Mouse (Mus musculus): ENCODE measurements around the gene Frmpd3. TPM values are rescaled to one million over a fixed set of nuclear protein-coding genes. Genes with fewer than 3 reads are reported as not detected.

The Frmpd3 gene
- polyA plus RNA-seq, 1 experiment from 2014 or later = 0.15 TPM

DNA sequence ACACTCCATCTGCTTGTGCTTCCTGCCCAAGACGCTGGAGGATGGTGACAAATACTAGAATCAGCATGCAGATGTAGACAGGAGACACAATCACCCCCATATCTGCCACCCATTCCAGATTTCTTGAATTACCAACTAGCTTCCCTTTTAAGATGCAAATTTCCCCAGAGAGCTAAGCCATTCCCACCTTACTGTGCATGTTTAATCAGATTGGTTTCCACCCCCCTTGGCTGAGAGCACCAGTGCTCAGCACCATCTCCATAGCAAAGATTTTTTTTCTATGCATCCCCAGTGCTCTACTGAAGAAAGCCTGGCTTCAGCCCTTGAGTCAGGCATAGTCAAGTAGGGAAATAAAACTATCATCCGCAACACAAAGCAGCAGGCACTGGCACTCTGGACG lies 57.9 kb downstream of the Frmpd3 start:
- ATAC-seq (replicated peaks; ENCODE audit: low FRiP score) = no peak
- H3K4me3 ChIP-seq (ENCODE audit: low read depth, low read length) = no peak overlapping the region
- WGBS = 37% methylated on average over 3 of the region's 3 CpGs

DNA sequence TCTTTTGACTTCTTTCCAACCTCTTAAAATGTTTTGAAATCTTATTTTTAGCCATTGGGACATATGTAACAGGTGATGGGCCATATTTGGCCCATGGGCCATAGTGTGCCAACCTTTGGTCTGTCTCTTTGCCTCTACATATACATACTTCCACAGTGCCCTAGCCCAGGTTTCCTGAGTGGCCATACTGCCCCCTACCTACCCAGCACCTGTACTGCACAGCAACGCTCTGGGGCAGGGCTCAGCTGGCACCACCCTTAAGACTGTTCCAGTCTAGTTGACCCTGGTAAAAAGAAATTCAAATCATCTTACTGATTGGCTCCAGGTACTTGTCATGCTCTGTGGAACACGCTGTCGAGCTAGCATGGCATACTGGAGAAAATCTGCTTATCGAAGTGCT lies 60.8 kb downstream of the Frmpd3 start:
- WGBS = 56% methylated on average over 4 of the region's 4 CpGs
- Histone ChIP-seq H3K4me3 (ENCODE audit: low read depth, low read length) (no peak overlapping the region), H3K9ac (ENCODE audit: low read depth, low read length) (no peak overlapping the region), H3K27me3 (replicated peaks; ENCODE audit: control insufficient read depth, insufficient read depth, low read length) (peaks cover 15% of the 10 kb centered on the region; the same call in 1 of the 2 replicates), H3K27ac (ENCODE audit: low read depth, low read length) (no peak overlapping the region), H3K9me3 (ENCODE audit: control insufficient read depth, low read length) (no peaks in the 10 kb centered on the region), H3K4me1 (replicated peaks; ENCODE audit: control insufficient read depth, insufficient read depth, low read length) (no peaks in the 10 kb centered on the region), H3K4me2 (no peak overlapping the region), H3K36me3 (ENCODE audit: control insufficient read depth, insufficient read depth, low read length) (no peaks in the 10 kb centered on the region)
- ATAC-seq (replicated peaks; ENCODE audit: low FRiP score) = no peak
- DNase-seq (ENCODE audit: low spot score) = no peak

More for the DNA sequence above, 57.9 kb downstream of the Frmpd3 start:
- Histone ChIP-seq H3K36me3 (ENCODE audit: control insufficient read depth, insufficient read depth, low read length) (no peaks in the 10 kb centered on the region), H3K9me3 (ENCODE audit: control insufficient read depth, low read length) (no peaks in the 10 kb centered on the region), H3K27ac (ENCODE audit: low read depth, low read length) (no peak overlapping the region), H3K9ac (ENCODE audit: low read depth, low read length) (no peak overlapping the region), H3K4me2 (no peak overlapping the region), H3K4me1 (replicated peaks; ENCODE audit: control insufficient read depth, insufficient read depth, low read length) (no peaks in the 10 kb centered on the region), H3K27me3 (replicated peaks; ENCODE audit: control insufficient read depth, insufficient read depth, low read length) (peaks cover 8% of the 10 kb centered on the region; the same call in 1 of the 2 replicates)
- no peak for DNase-seq (ENCODE audit: low spot score)

DNA sequence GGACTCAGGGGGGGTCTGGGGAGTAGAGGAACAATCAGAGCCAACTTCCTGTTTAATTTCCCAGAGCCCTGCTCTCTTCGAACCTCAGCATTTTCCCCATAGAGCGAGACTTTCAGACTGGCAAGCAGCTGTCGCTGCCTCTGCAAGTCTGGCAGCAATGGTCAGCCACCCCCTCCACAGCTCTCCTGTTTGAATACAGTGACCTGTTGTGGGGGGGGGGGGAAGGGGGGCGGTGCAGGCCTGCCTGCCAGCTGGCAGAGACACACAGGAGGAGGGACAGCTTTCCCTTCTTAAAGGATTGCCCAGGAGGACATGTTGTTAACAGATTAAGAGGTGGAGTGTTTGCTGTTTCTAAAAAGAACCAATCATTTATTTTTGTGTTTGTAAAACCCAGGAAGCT lies 64.0 kb downstream of the Frmpd3 start:
- Histone ChIP-seq H3K9me3 (ENCODE audit: control insufficient read depth, low read length) (no peaks in the 10 kb centered on the region), H3K27ac (ENCODE audit: low read depth, low read length) (no peak overlapping the region), H3K4me2 (no peak overlapping the region), H3K4me3 (ENCODE audit: low read depth, low read length) (no peak overlapping the region), H3K9ac (ENCODE audit: low read depth, low read length) (no peak overlapping the region), H3K4me1 (replicated peaks; ENCODE audit: control insufficient read depth, insufficient read depth, low read length) (no peaks in the 10 kb centered on the region), H3K36me3 (ENCODE audit: control insufficient read depth, insufficient read depth, low read length) (no peaks in the 10 kb centered on the region), H3K27me3 (replicated peaks; ENCODE audit: control insufficient read depth, insufficient read depth, low read length) (peaks cover 15% of the 10 kb centered on the region; the same call in 1 of the 2 replicates)
- no peak for ATAC-seq (replicated peaks; ENCODE audit: low FRiP score)
- DNase-seq (ENCODE audit: low spot score) = no peak
- WGBS = 47% methylated on average over 3 of the region's 4 CpGs

DNA sequence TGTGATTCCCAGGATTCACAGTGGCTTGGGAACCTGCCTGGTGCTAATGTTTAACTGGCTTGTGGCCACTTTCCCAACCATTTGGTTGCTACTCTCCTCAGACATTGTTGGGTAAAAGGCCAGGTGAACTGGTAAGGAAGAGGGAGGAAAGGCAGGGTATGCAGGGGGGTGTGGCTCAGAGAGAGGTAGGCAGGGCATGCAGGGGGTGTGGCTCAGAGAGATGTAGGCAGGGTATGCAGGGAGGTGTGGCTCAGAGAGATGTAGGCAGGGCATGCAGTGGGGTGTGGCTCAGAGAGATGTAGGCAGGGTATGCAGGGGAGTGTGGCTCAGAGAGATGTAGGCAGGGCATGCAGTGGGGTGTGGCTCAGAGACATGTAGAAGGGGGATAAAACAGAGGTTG lies 64.4 kb downstream of the Frmpd3 start:
- DNase-seq (ENCODE audit: low spot score) = no peak
- H3K27ac ChIP-seq (ENCODE audit: low read depth, low read length) = no peak overlapping the region
- no peaks in the 10 kb centered on the region for H3K9me3 ChIP-seq (ENCODE audit: control insufficient read depth, low read length)
- peaks cover 15% of the 10 kb centered on the region; the same call in 1 of the 2 replicates for H3K27me3 ChIP-seq (replicated peaks; ENCODE audit: control insufficient read depth, insufficient read depth, low read length)
- peak; percentile 75; the same call in 1 of the 2 replicates for ATAC-seq (replicated peaks; ENCODE audit: low FRiP score)
- H3K4me2 ChIP-seq = no peak overlapping the region
- H3K9ac ChIP-seq (ENCODE audit: low read depth, low read length) = no peak overlapping the region
- no peaks in the 10 kb centered on the region for H3K36me3 ChIP-seq (ENCODE audit: control insufficient read depth, insufficient read depth, low read length)
- no peaks in the 10 kb centered on the region for H3K4me1 ChIP-seq (replicated peaks; ENCODE audit: control insufficient read depth, insufficient read depth, low read length)
- H3K4me3 ChIP-seq (ENCODE audit: low read depth, low read length) = no peak overlapping the region

DNA sequence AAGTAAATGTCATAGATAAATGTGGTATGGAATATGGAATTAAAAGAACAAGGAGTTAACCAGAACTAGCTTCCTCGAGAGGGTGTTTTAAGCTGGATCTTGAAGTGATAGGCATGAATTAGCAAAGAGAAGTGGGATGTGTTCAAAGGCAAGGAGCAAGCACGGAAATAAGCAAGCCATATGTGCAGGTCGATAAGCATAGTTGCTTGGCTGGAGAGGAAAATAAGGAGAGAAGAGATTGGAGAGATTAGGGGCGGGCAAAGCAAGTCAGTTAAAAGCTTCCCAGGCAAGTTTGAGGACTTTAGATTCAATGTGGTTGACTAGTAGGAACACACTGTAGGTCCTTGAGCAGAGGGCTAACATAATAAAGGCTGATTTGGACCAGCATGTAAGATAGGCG lies 65.5 kb downstream of the Frmpd3 start:
- no peak overlapping the region for H3K4me2 ChIP-seq
- DNase-seq (ENCODE audit: low spot score) = no peak
- H3K4me1 ChIP-seq (replicated peaks; ENCODE audit: control insufficient read depth, insufficient read depth, low read length) = no peaks in the 10 kb centered on the region
- H3K9me3 ChIP-seq (ENCODE audit: control insufficient read depth, low read length) = no peaks in the 10 kb centered on the region
- no peak overlapping the region for H3K4me3 ChIP-seq (ENCODE audit: low read depth, low read length)
- peaks cover 13% of the 10 kb centered on the region; the same call in 1 of the 2 replicates for H3K27me3 ChIP-seq (replicated peaks; ENCODE audit: control insufficient read depth, insufficient read depth, low read length)
- no peak overlapping the region for H3K9ac ChIP-seq (ENCODE audit: low read depth, low read length)
- WGBS = 59% methylated on average over 5 of the region's 5 CpGs
- H3K36me3 ChIP-seq (ENCODE audit: control insufficient read depth, insufficient read depth, low read length) = no peaks in the 10 kb centered on the region
- no peak overlapping the region for H3K27ac ChIP-seq (ENCODE audit: low read depth, low read length)
- ATAC-seq (replicated peaks; ENCODE audit: low FRiP score) = 0 out of 2 replicates have a peak, but pooled peaks have one; percentile 41

DNA sequence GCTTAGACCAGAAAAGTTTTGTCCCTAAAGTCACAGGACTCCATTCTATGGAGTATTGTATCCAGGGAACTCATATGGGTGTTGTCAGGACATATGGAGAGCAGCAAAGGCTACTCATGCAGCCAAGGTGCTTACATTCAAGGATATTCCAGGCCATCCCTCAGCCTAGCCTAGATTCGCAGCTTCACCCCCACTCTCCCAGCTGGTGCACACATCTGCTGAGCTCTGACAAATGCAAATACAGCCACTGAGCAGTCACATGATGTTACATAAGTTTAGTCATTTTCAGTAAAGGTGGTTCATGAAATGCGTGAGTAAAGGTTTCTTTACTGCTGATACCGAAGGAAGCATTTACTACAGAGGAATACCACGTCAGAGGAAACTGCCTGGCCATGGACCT lies 76.4 kb downstream of the Frmpd3 start:
- no peak overlapping the region for H3K4me3 ChIP-seq (ENCODE audit: low read depth, low read length)
- 88% methylated on average over 4 of the region's 4 CpGs for WGBS
- H3K4me1 ChIP-seq (replicated peaks; ENCODE audit: control insufficient read depth, insufficient read depth, low read length) = no peaks in the 10 kb centered on the region
- peaks cover 8% of the 10 kb centered on the region; the same call in 1 of the 2 replicates for H3K27me3 ChIP-seq (replicated peaks; ENCODE audit: control insufficient read depth, insufficient read depth, low read length)
- DNase-seq (ENCODE audit: low spot score) (no peak), ATAC-seq (replicated peaks; ENCODE audit: low FRiP score) (no peak)
- no peaks in the 10 kb centered on the region for H3K9me3 ChIP-seq (ENCODE audit: control insufficient read depth, low read length)
- H3K4me2 ChIP-seq = no peak overlapping the region
- H3K9ac ChIP-seq (ENCODE audit: low read depth, low read length) = no peak overlapping the region
- H3K27ac ChIP-seq (ENCODE audit: low read depth, low read length) = no peak overlapping the region
- H3K36me3 ChIP-seq (ENCODE audit: control insufficient read depth, insufficient read depth, low read length) = no peaks in the 10 kb centered on the region

DNA sequence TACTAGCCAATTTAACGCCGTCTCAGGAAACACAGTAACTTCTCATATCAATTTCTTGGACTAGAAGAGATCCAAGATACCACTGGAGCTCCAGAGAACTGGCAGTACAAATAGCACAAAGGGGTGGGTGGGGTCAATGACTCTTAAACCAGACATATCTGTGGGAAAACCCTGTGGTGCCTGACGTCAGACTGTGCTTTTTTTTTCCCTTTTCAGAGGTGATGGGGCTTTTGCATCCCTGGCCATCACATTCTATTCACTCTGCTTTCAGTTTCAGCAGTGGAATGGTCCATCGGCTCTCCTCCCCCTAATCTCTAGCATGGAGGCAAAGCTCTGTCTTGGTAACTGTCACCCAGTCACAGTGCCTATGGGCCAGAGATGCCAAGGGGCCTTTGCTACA lies 85.1 kb downstream of the Frmpd3 start:
- WGBS = 80% methylated on average over 4 of the region's 4 CpGs
- Histone ChIP-seq H3K4me3 (ENCODE audit: low read depth, low read length) (no peak overlapping the region), H3K4me2 (no peak overlapping the region), H3K9ac (ENCODE audit: low read depth, low read length) (no peak overlapping the region), H3K4me1 (replicated peaks; ENCODE audit: control insufficient read depth, insufficient read depth, low read length) (no peaks in the 10 kb centered on the region), H3K9me3 (ENCODE audit: control insufficient read depth, low read length) (no peaks in the 10 kb centered on the region), H3K27ac (ENCODE audit: low read depth, low read length) (no peak overlapping the region), H3K36me3 (ENCODE audit: control insufficient read depth, insufficient read depth, low read length) (no peaks in the 10 kb centered on the region), H3K27me3 (replicated peaks; ENCODE audit: control insufficient read depth, insufficient read depth, low read length) (no peaks in the 10 kb centered on the region)
- ATAC-seq (replicated peaks; ENCODE audit: low FRiP score) = no peak
- DNase-seq (ENCODE audit: low spot score) = no peak

DNA sequence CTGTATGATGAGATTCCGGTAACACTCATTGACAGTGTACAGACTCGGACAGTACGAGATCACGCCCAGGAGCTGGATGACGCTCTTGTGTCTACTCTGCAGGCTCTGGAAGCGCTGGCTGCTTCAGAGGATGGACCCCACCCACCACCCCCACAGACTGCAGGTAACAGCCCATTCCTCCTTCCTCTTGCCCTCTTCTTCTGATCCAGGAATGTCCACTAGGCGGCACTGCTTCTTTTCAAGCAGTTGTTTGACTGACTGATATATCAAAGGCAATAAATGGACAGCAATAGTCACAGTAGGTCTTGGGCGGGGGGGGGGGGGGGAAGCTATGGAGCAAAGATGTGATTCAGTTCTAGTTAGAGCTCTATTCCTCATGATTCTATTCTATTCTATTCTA lies 86.2 kb downstream of the Frmpd3 start:
- no peak overlapping the region for H3K9ac ChIP-seq (ENCODE audit: low read depth, low read length)
- no peak overlapping the region for H3K4me2 ChIP-seq
- H3K36me3 ChIP-seq (ENCODE audit: control insufficient read depth, insufficient read depth, low read length) = no peaks in the 10 kb centered on the region
- peaks cover 2% of the 10 kb centered on the region; the same call in 1 of the 2 replicates for H3K27me3 ChIP-seq (replicated peaks; ENCODE audit: control insufficient read depth, insufficient read depth, low read length)
- ATAC-seq (replicated peaks; ENCODE audit: low FRiP score) = no peak
- no peaks in the 10 kb centered on the region for H3K4me1 ChIP-seq (replicated peaks; ENCODE audit: control insufficient read depth, insufficient read depth, low read length)
- no peaks in the 10 kb centered on the region for H3K9me3 ChIP-seq (ENCODE audit: control insufficient read depth, low read length)
- WGBS = 65% methylated on average over 7 of the region's 8 CpGs
- no peak overlapping the region for H3K4me3 ChIP-seq (ENCODE audit: low read depth, low read length)
- DNase-seq (ENCODE audit: low spot score) = no peak
- no peak overlapping the region for H3K27ac ChIP-seq (ENCODE audit: low read depth, low read length)

DNA sequence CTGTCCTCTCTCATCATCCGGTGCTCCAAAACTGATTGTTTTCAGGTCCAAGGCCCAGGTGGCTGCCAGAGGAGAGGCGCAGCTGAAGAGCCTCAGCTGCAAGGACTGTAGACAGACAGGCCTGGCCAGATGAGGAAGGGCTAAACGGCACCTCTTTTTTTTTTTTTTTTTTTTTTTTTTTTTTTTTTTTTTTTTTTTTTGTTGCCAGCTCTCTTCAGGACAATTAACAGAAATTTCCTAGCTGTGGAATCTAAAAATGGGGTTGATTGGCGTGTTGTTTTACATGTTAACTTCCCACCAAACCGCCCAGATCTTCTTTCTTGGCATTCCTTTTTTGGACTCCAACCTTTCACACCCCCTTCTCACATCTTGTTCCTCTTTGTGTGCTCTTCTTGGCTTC lies 87.9 kb downstream of the Frmpd3 start:
- no peak overlapping the region for H3K27ac ChIP-seq (ENCODE audit: low read depth, low read length)
- H3K4me1 ChIP-seq (replicated peaks; ENCODE audit: control insufficient read depth, insufficient read depth, low read length) = no peaks in the 10 kb centered on the region
- ATAC-seq (replicated peaks; ENCODE audit: low FRiP score) = no peak
- DNase-seq (ENCODE audit: low spot score) = no peak
- 74% methylated on average over 5 of the region's 5 CpGs for WGBS
- no peak overlapping the region for H3K4me2 ChIP-seq
- no peaks in the 10 kb centered on the region for H3K36me3 ChIP-seq (ENCODE audit: control insufficient read depth, insufficient read depth, low read length)
- peaks cover 2% of the 10 kb centered on the region; the same call in 1 of the 2 replicates for H3K27me3 ChIP-seq (replicated peaks; ENCODE audit: control insufficient read depth, insufficient read depth, low read length)
- no peak overlapping the region for H3K4me3 ChIP-seq (ENCODE audit: low read depth, low read length)
- no peaks in the 10 kb centered on the region for H3K9me3 ChIP-seq (ENCODE audit: control insufficient read depth, low read length)
- no peak overlapping the region for H3K9ac ChIP-seq (ENCODE audit: low read depth, low read length)

Data from liver, embryonic 11.5 days (tissue).